Mouse (Mus musculus) kidney, embryonic 15.5 days (tissue): Measurements from ENCODE around the gene Prn. TPM values are rescaled to one million over a fixed set of nuclear protein-coding genes. Genes with fewer than 3 reads are reported as not detected.

Experiments used
- ATAC-seq: fragments of 200-750 bp; cut with Nextera tagmentation; replicated peaks from 2 replicates; pipeline ENCODE4 v1.8.0; 2017; ENCODE audit warnings: moderate TSS enrichment; ENCODE audit not compliant: low FRiP score
- H3K27ac ChIP-seq: fragments of 300-500 bp; sonication (generic); 2 replicates; pipeline ENCODE4 v1.5.1; 2015; ENCODE audit warnings: mild to moderate bottlenecking, inconsistent platforms
- H3K27me3 ChIP-seq: fragments of 300-500 bp; sonication (generic); 2 replicates; pipeline ENCODE4 v1.6.1; 2015; ENCODE audit warnings: inconsistent platforms
- H3K36me3 ChIP-seq: fragments of 300-500 bp; sonication (generic); 2 replicates; pipeline ENCODE4 v1.6.1; 2015; ENCODE audit warnings: inconsistent platforms
- H3K4me1 ChIP-seq: fragments of 300-500 bp; sonication (generic); 2 replicates; pipeline ENCODE4 v1.6.1; 2015; ENCODE audit warnings: inconsistent platforms
- H3K4me2 ChIP-seq: fragments of 300-500 bp; sonication (generic); 2 replicates; pipeline ENCODE4 v1.6.1; 2015; ENCODE audit warnings: moderate library complexity, mild to moderate bottlenecking, inconsistent platforms
- H3K4me3 ChIP-seq: fragments of 300-500 bp; sonication (generic); replicated peaks from 2 replicates; pipeline ENCODE4 v1.5.1; 2015; ENCODE audit warnings: mild to moderate bottlenecking, inconsistent platforms
- H3K9ac ChIP-seq: fragments of 300-500 bp; sonication (generic); 2 replicates; pipeline ENCODE4 v1.6.1; 2015; ENCODE audit warnings: mild to moderate bottlenecking, inconsistent platforms
- H3K9me3 ChIP-seq: fragments of 300-500 bp; sonication (generic); replicated peaks from 2 replicates; pipeline ENCODE4 v1.6.1; 2016; ENCODE audit warnings: inconsistent platforms
- WGBS: fragments of 180-500 bp; shearing (Covaris S2); methylation state at CpG from one replicate; pipeline ENCODE4 v1.1.7; 2015; ENCODE audit warnings: mixed read lengths; 5-methylcytosine and 5-hydroxymethylcytosine counted together
- polyA plus RNA-seq: library from polyadenylated mRNA; unstranded; fragments of >200 nt; fragmentation: Nextera tagmentation; extraction: Ambion mirVana; gene quantifications from 2 replicates; pipeline ENCODE4 v1.2.1, GENCODE M21; 2015

Prn gene
- polyA plus RNA-seq, 1 experiment from 2014 or later, result not detected

DNA sequence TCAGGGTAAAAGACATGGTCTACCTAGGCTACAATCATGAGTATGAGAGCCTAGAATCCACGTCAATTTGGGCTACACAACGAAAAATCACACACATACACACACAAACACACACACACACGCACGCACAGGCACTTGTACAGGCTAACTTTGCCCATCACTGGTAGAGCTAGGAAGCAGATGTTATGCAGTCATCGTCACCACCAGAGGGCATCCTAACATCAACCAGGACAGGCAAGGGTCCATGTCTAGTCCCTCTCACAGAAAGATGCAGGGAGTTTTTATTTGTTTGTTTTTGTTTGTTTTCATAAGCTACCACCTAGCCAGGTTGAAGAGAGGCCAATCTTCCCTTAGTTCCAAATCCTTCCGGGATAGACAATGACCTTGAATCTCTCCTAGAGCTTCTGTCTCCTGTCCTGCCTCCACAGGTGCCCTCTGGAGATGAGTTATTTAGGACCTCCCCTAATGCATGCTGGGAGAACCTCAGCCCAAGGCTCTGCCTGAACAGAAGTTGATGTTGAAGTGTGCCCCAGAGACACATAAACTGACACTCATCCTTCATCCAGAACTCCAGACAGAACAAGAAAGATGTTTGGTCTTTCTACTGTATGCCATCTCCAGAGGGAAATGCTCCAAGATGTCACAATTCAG lies 72.9 kb downstream of the Prn start:
- Histone ChIP-seq H3K9me3 (0 out of 2 replicates have a peak, but pooled peaks cover 6% of the 10 kb centered on the region), H3K36me3 (no peaks in the 10 kb centered on the region), H3K27ac (no peak overlapping the region), H3K4me1 (peaks cover 2% of the 10 kb centered on the region; the same call in 1 of the 2 replicates), H3K4me3 (no peak overlapping the region), H3K9ac (no peak overlapping the region), H3K4me2 (no peak overlapping the region), H3K27me3 (0 out of 2 replicates have a peak, but pooled peaks cover 4% of the 10 kb centered on the region)
- WGBS, result 27% methylated on average over 6 of the region's 6 CpGs
- ATAC-seq, result peak; percentile 81

GRCm38 (mm10) chr2:131987950-131988349 lies 78.2 kb downstream of the Prn start:
- no peak for ATAC-seq
- no peak overlapping the region for H3K9ac ChIP-seq
- WGBS, result 47% methylated on average over 3 of the region's 3 CpGs
- no peak overlapping the region for H3K27ac ChIP-seq
- peaks cover 5% of the 10 kb centered on the region for H3K4me1 ChIP-seq
- H3K4me2 ChIP-seq, result no peak overlapping the region
- H3K36me3 ChIP-seq, result no peaks in the 10 kb centered on the region
- H3K9me3 ChIP-seq, result no peaks in the 10 kb centered on the region
- no peaks in the 10 kb centered on the region for H3K27me3 ChIP-seq
- H3K4me3 ChIP-seq, result no peak overlapping the region

DNA sequence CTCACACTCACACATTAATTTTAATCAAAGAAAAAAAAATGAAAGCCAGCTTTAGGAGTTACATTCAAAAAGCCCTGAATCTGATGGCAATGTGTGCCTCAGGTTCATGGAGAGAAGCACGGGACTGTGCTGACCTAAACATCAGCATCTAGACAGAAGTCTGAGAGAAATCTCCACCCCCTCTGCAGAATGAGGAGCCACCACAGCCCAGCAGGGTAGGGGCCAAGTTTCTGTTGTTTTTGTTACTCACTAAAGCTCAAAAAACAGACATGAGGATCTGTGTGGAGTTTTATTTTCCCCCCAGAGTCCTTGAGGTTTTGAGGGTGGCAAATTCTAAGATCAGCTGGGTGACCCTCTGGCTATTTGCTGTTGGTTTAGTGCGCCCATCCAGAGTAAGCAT lies 78.8 kb downstream of the Prn start:
- Histone ChIP-seq H3K4me1 (peaks cover 11% of the 10 kb centered on the region), H3K4me2 (no peak overlapping the region), H3K9me3 (no peaks in the 10 kb centered on the region), H3K27ac (no peak overlapping the region), H3K4me3 (no peak overlapping the region), H3K36me3 (no peaks in the 10 kb centered on the region), H3K9ac (no peak overlapping the region), H3K27me3 (no peaks in the 10 kb centered on the region)
- WGBS, result 66% methylated on average over 2 of the region's 2 CpGs
- ATAC-seq, result no peak

- no peak overlapping the region for H3K9ac ChIP-seq
- no peak overlapping the region for H3K27ac ChIP-seq
- no peak overlapping the region for H3K4me3 ChIP-seq
- H3K27me3 ChIP-seq, result 0 out of 2 replicates have a peak, but pooled peaks cover 9% of the 10 kb centered on the region
- H3K4me1 ChIP-seq, result peaks cover 40% of the 10 kb centered on the region
- 86% methylated on average over 2 of the region's 2 CpGs for WGBS
- H3K4me2 ChIP-seq, result no peak overlapping the region
- no peak for ATAC-seq
- no peaks in the 10 kb centered on the region for H3K9me3 ChIP-seq
- H3K36me3 ChIP-seq, result no peaks in the 10 kb centered on the region
Observed at GRCm38 (mm10) chr2:131992487-131992886, 82.7 kb downstream of the Prn start.

DNA sequence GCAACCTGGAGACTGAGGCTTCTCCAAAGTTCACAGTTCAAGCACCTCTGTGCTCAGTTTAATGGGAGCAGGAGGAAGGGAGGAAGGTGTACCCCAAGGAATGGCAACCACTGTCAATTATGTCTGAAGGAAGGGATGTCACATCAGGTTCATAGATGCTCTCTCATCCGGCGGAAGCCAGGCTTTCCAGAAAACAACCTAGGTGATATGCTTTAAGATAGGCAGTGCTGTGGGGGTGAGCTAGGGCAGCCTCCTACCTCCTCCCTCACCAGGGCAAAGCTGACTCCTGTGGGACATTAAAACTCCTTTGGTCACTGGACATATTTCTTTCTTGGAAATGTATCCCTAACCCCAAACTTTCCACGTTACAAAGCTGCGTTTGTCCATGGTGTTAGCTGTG lies 83.4 kb downstream of the Prn start:
- WGBS, result 45% methylated on average over 4 of the region's 4 CpGs
- Histone ChIP-seq H3K9ac (no peak overlapping the region), H3K4me2 (peak overlapping the region; percentile 30), H3K27me3 (0 out of 2 replicates have a peak, but pooled peaks cover 9% of the 10 kb centered on the region), H3K36me3 (no peaks in the 10 kb centered on the region), H3K27ac (peak overlapping the region; percentile 43; the same call in 1 of the 2 replicates), H3K9me3 (no peaks in the 10 kb centered on the region), H3K4me1 (peaks cover 40% of the 10 kb centered on the region), H3K4me3 (no peak overlapping the region)
- no peak for ATAC-seq

DNA sequence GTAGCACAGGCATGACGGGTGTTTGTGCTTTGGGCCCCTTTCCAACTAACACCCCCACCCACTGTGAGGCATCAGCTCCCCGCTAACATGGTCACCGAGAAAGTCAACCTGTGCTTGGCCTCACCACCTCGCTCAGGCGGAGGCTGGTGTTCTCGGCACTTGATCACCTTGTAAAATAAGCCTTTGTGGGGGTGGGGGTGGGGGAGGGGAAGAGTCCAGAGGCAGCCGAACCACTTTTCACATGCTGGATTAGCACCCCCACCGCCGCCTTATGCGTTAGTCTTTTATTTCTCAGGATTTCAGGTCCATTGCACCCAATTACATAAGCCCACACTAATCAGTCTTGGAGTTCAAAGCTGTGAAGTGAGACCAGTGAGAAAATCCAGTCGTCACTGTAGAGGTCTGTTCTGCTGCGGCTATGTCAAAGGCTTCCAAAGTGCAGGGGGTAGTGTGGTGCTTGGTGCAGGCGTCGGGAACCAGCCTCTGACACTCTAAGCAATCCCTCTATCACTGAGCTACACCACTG lies 83.9 kb downstream of the Prn start:
- Histone ChIP-seq H3K36me3 (no peaks in the 10 kb centered on the region), H3K4me1 (peaks cover 40% of the 10 kb centered on the region), H3K9me3 (no peaks in the 10 kb centered on the region), H3K4me2 (peak overlapping the region; percentile 30), H3K4me3 (no peak overlapping the region), H3K27me3 (0 out of 2 replicates have a peak, but pooled peaks cover 9% of the 10 kb centered on the region), H3K9ac (no peak overlapping the region), H3K27ac (peak overlapping the region; percentile 43; the same call in 1 of the 2 replicates)
- ATAC-seq, result peak; percentile 84
- 19% methylated on average over 14 of the region's 14 CpGs for WGBS

DNA sequence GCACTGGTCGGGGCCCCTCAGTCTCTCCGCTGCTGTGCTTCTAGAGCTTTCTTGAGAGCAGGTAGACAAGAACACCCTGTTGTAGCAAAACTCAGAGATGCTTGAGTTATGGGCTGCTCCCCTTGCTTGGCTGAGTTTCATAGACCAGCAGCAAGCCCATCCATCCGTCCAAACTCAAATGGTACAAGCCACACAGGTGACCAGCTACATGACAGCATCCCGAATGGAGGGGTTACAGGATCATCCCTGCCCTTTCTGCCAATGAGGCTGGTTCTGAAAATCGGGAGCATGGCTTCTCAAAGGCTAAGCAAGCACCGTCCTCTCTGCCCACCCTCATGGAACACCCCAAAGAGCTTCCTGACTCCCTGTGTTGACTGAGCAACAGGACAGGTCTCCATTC lies 85.2 kb downstream of the Prn start:
- Histone ChIP-seq H3K27me3 (0 out of 2 replicates have a peak, but pooled peaks cover 9% of the 10 kb centered on the region), H3K4me3 (no peak overlapping the region), H3K9me3 (no peaks in the 10 kb centered on the region), H3K9ac (no peak overlapping the region), H3K27ac (no peak overlapping the region), H3K36me3 (no peaks in the 10 kb centered on the region), H3K4me1 (peaks cover 40% of the 10 kb centered on the region), H3K4me2 (no peak overlapping the region)
- WGBS, result 91% methylated on average over 6 of the region's 6 CpGs
- no peak for ATAC-seq

- H3K4me3 ChIP-seq, result no peak overlapping the region
- peaks cover 40% of the 10 kb centered on the region for H3K4me1 ChIP-seq
- H3K9me3 ChIP-seq, result no peaks in the 10 kb centered on the region
- ATAC-seq, result no peak
- H3K9ac ChIP-seq, result no peak overlapping the region
- 64% methylated on average over 12 of the region's 12 CpGs for WGBS
- H3K27me3 ChIP-seq, result 0 out of 2 replicates have a peak, but pooled peaks cover 9% of the 10 kb centered on the region
- no peaks in the 10 kb centered on the region for H3K36me3 ChIP-seq
- H3K4me2 ChIP-seq, result no peak overlapping the region
- H3K27ac ChIP-seq, result no peak overlapping the region
Observed at GRCm38 (mm10) chr2:131995742-131996141, 86.0 kb downstream of the Prn start.

- no peak overlapping the region for H3K4me3 ChIP-seq
- no peak for ATAC-seq
- 62% methylated on average over 7 of the region's 7 CpGs for WGBS
- 0 out of 2 replicates have a peak, but pooled peaks cover 9% of the 10 kb centered on the region for H3K27me3 ChIP-seq
- H3K4me1 ChIP-seq, result peaks cover 38% of the 10 kb centered on the region
- H3K9me3 ChIP-seq, result no peaks in the 10 kb centered on the region
- H3K9ac ChIP-seq, result no peak overlapping the region
- H3K36me3 ChIP-seq, result peaks cover 2% of the 10 kb centered on the region; the same call in 1 of the 2 replicates
- H3K4me2 ChIP-seq, result no peak overlapping the region
- H3K27ac ChIP-seq, result no peak overlapping the region
Observed at GRCm38 (mm10) chr2:131996369-131996768, 86.6 kb downstream of the Prn start.

- H3K36me3 ChIP-seq, result peaks cover 2% of the 10 kb centered on the region; the same call in 1 of the 2 replicates
- H3K9ac ChIP-seq, result no peak overlapping the region
- H3K4me2 ChIP-seq, result no peak overlapping the region
- no peak for ATAC-seq
- 0 out of 2 replicates have a peak, but pooled peaks cover 9% of the 10 kb centered on the region for H3K27me3 ChIP-seq
- WGBS, result 51% methylated on average over 5 of the region's 5 CpGs
- peaks cover 45% of the 10 kb centered on the region for H3K4me1 ChIP-seq
- H3K4me3 ChIP-seq, result no peak overlapping the region
- no peaks in the 10 kb centered on the region for H3K9me3 ChIP-seq
- no peak overlapping the region for H3K27ac ChIP-seq
Observed at GRCm38 (mm10) chr2:131997356-131997755, 87.6 kb downstream of the Prn start.

GRCm38 (mm10) chr2:132001696-132002334 lies 92.1 kb downstream of the Prn start:
- Histone ChIP-seq H3K4me3 (no peak overlapping the region), H3K36me3 (peaks cover 2% of the 10 kb centered on the region; the same call in 1 of the 2 replicates), H3K27me3 (no peaks in the 10 kb centered on the region), H3K4me2 (no peak overlapping the region), H3K9ac (no peak overlapping the region), H3K9me3 (no peaks in the 10 kb centered on the region), H3K4me1 (peaks cover 23% of the 10 kb centered on the region), H3K27ac (no peak overlapping the region)
- 32% methylated on average over 13 of the region's 13 CpGs for WGBS
- ATAC-seq, result no peak

GRCm38 (mm10) chr2:132003916-132004315 lies 94.2 kb downstream of the Prn start:
- ATAC-seq, result no peak
- H3K9ac ChIP-seq, result no peak overlapping the region
- H3K4me3 ChIP-seq, result no peak overlapping the region
- peaks cover 2% of the 10 kb centered on the region; the same call in 1 of the 2 replicates for H3K36me3 ChIP-seq
- no peaks in the 10 kb centered on the region for H3K27me3 ChIP-seq
- H3K4me2 ChIP-seq, result no peak overlapping the region
- peaks cover 38% of the 10 kb centered on the region for H3K4me1 ChIP-seq
- H3K27ac ChIP-seq, result no peak overlapping the region
- 77% methylated on average over 5 of the region's 5 CpGs for WGBS
- no peaks in the 10 kb centered on the region for H3K9me3 ChIP-seq
